Mouse (Mus musculus): ENCODE measurements at regions not wholly inside any gene's neighbourhood (a gene's known extent, or its start where the extent isn't known, plus 50 kb on each side); places are given as distances from the start of the nearest gene placed in this dataset.

- Histone ChIP-seq H3K9me3 (no peaks in the 10 kb centered on the region), H3K4me1 (peaks cover 19% of the 10 kb centered on the region), H3K27me3 (replicated peaks; ENCODE audit: low read depth, poor library complexity, severe bottlenecking) (peaks cover 8% of the 10 kb centered on the region; the same call in 1 of the 2 replicates), H3K4me3 (no peak overlapping the region), H3K36me3 (replicated peaks) (no peaks in the 10 kb centered on the region), H3K27ac (replicated peaks) (no peak overlapping the region)
- DNase-seq (ENCODE audit: low spot score): no peak
- WGBS: 34% methylated on average over 8 of the region's 8 CpGs
Measured at GRCm38 (mm10) chr12:106535628-106536288, 525.7 kb downstream of the Vrk1 start.

- H3K9me3 ChIP-seq: no peaks in the 10 kb centered on the region
- no peak for DNase-seq (ENCODE audit: low spot score)
- no peak overlapping the region for H3K27ac ChIP-seq (replicated peaks)
- H3K4me1 ChIP-seq: peaks cover 19% of the 10 kb centered on the region
- H3K36me3 ChIP-seq (replicated peaks): no peaks in the 10 kb centered on the region
- H3K4me3 ChIP-seq: no peak overlapping the region
- H3K27me3 ChIP-seq (replicated peaks; ENCODE audit: low read depth, poor library complexity, severe bottlenecking): peaks cover 8% of the 10 kb centered on the region; the same call in 1 of the 2 replicates
- WGBS: 16% methylated on average over 7 of the region's 7 CpGs
Measured at GRCm38 (mm10) chr12:106536289-106536636, 526.2 kb downstream of the Vrk1 start.

GRCm38 (mm10) chr12:106540003-106540402, 530.0 kb downstream of the Vrk1 start:
- H3K4me1 ChIP-seq: peaks cover 29% of the 10 kb centered on the region
- H3K27ac ChIP-seq (replicated peaks): no peak overlapping the region
- DNase-seq (ENCODE audit: low spot score): no peak
- 52% methylated on average over 6 of the region's 6 CpGs for whole genome bisulfite sequencing
- H3K4me3 ChIP-seq: no peak overlapping the region
- H3K9me3 ChIP-seq: no peaks in the 10 kb centered on the region
- H3K36me3 ChIP-seq (replicated peaks): no peaks in the 10 kb centered on the region
- H3K27me3 ChIP-seq (replicated peaks; ENCODE audit: low read depth, poor library complexity, severe bottlenecking): no peaks in the 10 kb centered on the region; the same call in 1 of the 2 replicates

- Histone ChIP-seq H3K27me3 (replicated peaks; ENCODE audit: low read depth, poor library complexity, severe bottlenecking) (no peaks in the 10 kb centered on the region), H3K4me3 (no peak overlapping the region), H3K36me3 (replicated peaks) (no peaks in the 10 kb centered on the region), H3K4me1 (no peaks in the 10 kb centered on the region), H3K9me3 (no peaks in the 10 kb centered on the region), H3K27ac (replicated peaks) (no peak overlapping the region)
- WGBS: 85% methylated on average over 9 of the region's 9 CpGs
- DNase-seq (ENCODE audit: low spot score): no peak
Measured at GRCm38 (mm10) chr12:106559566-106559965, 549.5 kb downstream of the Vrk1 start.

DNA sequence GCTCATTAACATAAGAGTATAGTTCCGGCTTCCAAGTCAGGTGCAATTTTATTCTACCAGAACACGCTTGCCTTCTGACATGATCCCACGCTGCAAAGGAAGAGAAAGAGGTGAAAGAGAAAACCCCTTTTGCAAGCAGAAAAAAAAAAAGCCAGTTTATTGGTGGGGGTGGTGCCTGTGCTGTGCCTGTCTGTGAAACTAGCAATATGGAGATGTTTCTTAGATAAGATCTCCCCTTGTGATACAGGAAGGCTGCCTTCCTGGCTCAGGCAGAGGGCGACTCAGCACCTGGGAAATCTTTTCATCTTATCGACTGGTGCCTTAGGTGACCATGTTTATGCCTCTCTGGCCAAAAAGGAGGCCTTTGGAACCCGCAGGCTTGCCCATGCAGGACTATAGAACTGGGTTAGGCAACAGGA, 555.2 kb downstream of the Vrk1 start:
- WGBS: 30% methylated on average over 6 of the region's 6 CpGs
- no peak overlapping the region for H3K4me3 ChIP-seq
- H3K9me3 ChIP-seq: no peaks in the 10 kb centered on the region
- no peak for DNase-seq (ENCODE audit: low spot score)
- peaks cover 8% of the 10 kb centered on the region for H3K4me1 ChIP-seq
- no peaks in the 10 kb centered on the region for H3K27me3 ChIP-seq (replicated peaks; ENCODE audit: low read depth, poor library complexity, severe bottlenecking)
- H3K36me3 ChIP-seq (replicated peaks): no peaks in the 10 kb centered on the region
- H3K27ac ChIP-seq (replicated peaks): no peak overlapping the region

DNA sequence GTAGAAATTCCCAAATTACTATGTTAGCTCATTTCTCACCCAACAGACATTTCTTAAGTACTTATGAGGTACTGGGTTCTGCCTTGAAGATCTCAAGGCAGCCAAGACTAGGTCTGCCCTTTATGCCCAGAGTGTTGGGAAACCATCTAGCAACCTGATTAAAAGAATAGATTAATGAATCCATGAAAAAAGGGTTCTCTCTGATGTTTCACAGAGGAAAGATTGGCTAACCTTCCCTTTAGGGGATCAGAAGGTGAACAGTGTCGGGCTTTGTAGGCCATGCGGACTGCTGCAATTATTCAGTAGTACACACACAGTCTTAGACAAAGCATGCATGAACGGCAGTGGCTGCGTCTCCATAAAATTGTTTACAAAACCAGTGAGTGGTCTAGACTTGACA, 556.3 kb downstream of the Vrk1 start:
- DNase-seq (ENCODE audit: low spot score): no peak
- Histone ChIP-seq H3K27ac (replicated peaks) (no peak overlapping the region), H3K36me3 (replicated peaks) (no peaks in the 10 kb centered on the region), H3K9me3 (no peaks in the 10 kb centered on the region), H3K4me1 (peaks cover 8% of the 10 kb centered on the region), H3K4me3 (no peak overlapping the region), H3K27me3 (replicated peaks; ENCODE audit: low read depth, poor library complexity, severe bottlenecking) (no peaks in the 10 kb centered on the region)
- 95% methylated on average over 4 of the region's 4 CpGs for WGBS

DNA sequence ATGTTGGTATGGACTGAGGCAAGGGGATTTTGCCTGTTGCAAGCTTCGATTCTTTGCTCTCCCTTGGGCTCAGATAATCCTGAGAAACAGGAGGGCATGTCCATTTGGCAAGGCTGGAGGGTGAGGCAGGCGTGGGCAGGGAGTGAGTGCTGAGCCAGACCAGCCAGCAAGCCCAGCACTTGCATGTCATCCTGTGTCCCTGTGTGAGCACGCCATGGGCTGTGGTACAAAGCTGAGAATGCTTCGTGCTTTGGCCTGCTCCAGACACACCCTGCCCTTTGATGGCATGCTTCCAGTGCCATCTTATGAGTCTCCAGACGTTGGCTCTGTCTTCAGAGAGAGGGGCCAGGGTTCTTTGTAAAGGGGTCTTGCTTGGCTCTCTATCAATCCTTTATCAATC, 557.1 kb downstream of the Vrk1 start:
- Histone ChIP-seq H3K27ac (replicated peaks) (no peak overlapping the region), H3K4me3 (no peak overlapping the region), H3K36me3 (replicated peaks) (no peaks in the 10 kb centered on the region), H3K9me3 (no peaks in the 10 kb centered on the region), H3K27me3 (replicated peaks; ENCODE audit: low read depth, poor library complexity, severe bottlenecking) (no peaks in the 10 kb centered on the region), H3K4me1 (peaks cover 8% of the 10 kb centered on the region)
- 79% methylated on average over 5 of the region's 5 CpGs for WGBS
- DNase-seq (ENCODE audit: low spot score): no peak

DNA sequence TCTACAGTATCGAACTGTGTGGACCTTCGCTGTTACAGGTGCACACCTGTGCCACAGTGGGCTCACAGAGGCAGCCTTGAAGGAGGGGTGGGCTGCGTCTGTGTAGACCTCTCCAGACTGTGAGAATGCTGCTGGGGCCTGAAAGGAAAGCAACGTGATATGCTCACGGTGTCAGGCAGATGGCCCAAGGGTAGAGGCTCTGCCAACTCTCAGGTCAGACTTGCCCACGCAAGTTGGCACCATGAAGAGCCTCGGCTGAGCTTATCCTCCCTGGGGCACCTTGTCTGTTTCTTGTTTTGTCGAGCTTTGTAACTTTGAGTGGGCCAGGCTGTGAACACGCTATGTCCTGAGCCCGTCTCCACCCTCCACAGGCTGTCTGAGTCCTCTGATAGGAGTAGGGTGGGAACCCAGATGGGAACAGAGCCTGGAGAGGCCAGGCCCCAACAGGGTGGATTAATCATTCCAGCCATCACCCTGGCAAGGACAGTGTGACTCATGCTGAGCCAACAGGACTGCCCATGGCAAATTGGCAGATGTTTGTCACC, 558.6 kb downstream of the Vrk1 start:
- WGBS: 88% methylated on average over 10 of the region's 10 CpGs
- H3K4me1 ChIP-seq: peaks cover 8% of the 10 kb centered on the region
- H3K4me3 ChIP-seq: no peak overlapping the region
- H3K27ac ChIP-seq (replicated peaks): no peak overlapping the region
- no peaks in the 10 kb centered on the region for H3K27me3 ChIP-seq (replicated peaks; ENCODE audit: low read depth, poor library complexity, severe bottlenecking)
- H3K9me3 ChIP-seq: no peaks in the 10 kb centered on the region
- no peak for DNase-seq (ENCODE audit: low spot score)
- no peaks in the 10 kb centered on the region for H3K36me3 ChIP-seq (replicated peaks)

- WGBS: 87% methylated on average over 5 of the region's 5 CpGs
- no peak for DNase-seq (ENCODE audit: low spot score)
- no peaks in the 10 kb centered on the region for H3K4me1 ChIP-seq
- H3K9me3 ChIP-seq: no peaks in the 10 kb centered on the region
- no peak overlapping the region for H3K27ac ChIP-seq (replicated peaks)
- no peaks in the 10 kb centered on the region for H3K27me3 ChIP-seq (replicated peaks; ENCODE audit: low read depth, poor library complexity, severe bottlenecking)
- H3K4me3 ChIP-seq: no peak overlapping the region
- H3K36me3 ChIP-seq (replicated peaks): no peaks in the 10 kb centered on the region
Measured at GRCm38 (mm10) chr12:106572956-106573355, 562.9 kb downstream of the Vrk1 start.

GRCm38 (mm10) chr12:106582760-106583159, 572.7 kb downstream of the Vrk1 start:
- Histone ChIP-seq H3K27ac (replicated peaks) (no peak overlapping the region), H3K4me1 (no peaks in the 10 kb centered on the region), H3K27me3 (replicated peaks; ENCODE audit: low read depth, poor library complexity, severe bottlenecking) (no peaks in the 10 kb centered on the region), H3K36me3 (replicated peaks) (no peaks in the 10 kb centered on the region), H3K4me3 (no peak overlapping the region), H3K9me3 (no peaks in the 10 kb centered on the region)
- WGBS: 82% methylated on average over 9 of the region's 9 CpGs
- DNase-seq (ENCODE audit: low spot score): no peak

- DNase-seq (ENCODE audit: low spot score): no peak
- WGBS: 90% methylated on average over 5 of the region's 5 CpGs
- Histone ChIP-seq H3K27ac (replicated peaks) (no peak overlapping the region), H3K36me3 (replicated peaks) (no peaks in the 10 kb centered on the region), H3K4me1 (no peaks in the 10 kb centered on the region), H3K4me3 (no peak overlapping the region), H3K9me3 (no peaks in the 10 kb centered on the region), H3K27me3 (replicated peaks; ENCODE audit: low read depth, poor library complexity, severe bottlenecking) (no peaks in the 10 kb centered on the region)
Measured at GRCm38 (mm10) chr12:106585626-106586025, 575.6 kb downstream of the Vrk1 start.

DNA sequence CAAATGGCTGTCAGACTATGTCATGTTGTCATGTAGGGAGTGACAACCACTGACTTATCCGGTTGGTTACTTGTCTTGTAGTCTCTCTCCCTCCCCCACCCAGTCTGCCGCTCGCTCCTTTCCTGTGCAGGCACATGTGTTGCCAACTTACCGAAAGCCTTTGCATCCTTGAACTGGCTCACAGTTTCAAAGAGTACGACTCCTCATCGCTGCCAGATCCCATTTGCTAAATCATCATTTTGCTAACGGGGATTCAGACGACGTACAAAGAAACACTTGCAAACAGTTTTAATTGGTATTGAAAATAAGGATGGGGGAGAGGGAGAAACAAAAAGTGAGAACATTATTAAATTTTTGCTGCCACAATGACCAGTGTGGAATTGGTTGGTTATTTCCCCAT, 582.7 kb downstream of the Vrk1 start:
- WGBS: 87% methylated on average over 9 of the region's 9 CpGs
- Histone ChIP-seq H3K36me3 (replicated peaks) (no peaks in the 10 kb centered on the region), H3K9me3 (no peaks in the 10 kb centered on the region), H3K27me3 (replicated peaks; ENCODE audit: low read depth, poor library complexity, severe bottlenecking) (no peaks in the 10 kb centered on the region), H3K4me1 (peaks cover 6% of the 10 kb centered on the region), H3K4me3 (no peak overlapping the region), H3K27ac (replicated peaks) (no peak overlapping the region)
- no peak for DNase-seq (ENCODE audit: low spot score)

- H3K27me3 ChIP-seq (replicated peaks; ENCODE audit: low read depth, poor library complexity, severe bottlenecking): no peaks in the 10 kb centered on the region
- H3K4me3 ChIP-seq: no peak overlapping the region
- H3K4me1 ChIP-seq: peaks cover 9% of the 10 kb centered on the region
- WGBS: 61% methylated on average over 12 of the region's 12 CpGs
- H3K27ac ChIP-seq (replicated peaks): no peak overlapping the region
- no peaks in the 10 kb centered on the region for H3K36me3 ChIP-seq (replicated peaks)
- DNase-seq (ENCODE audit: low spot score): no peak
- H3K9me3 ChIP-seq: 0 out of 2 replicates have a peak, but pooled peaks cover 2% of the 10 kb centered on the region
Measured at GRCm38 (mm10) chr12:106597636-106598035, 587.6 kb downstream of the Vrk1 start.

All from embryonic facial prominence, embryonic 10.5 days (tissue).